Mouse (Mus musculus) layer of hippocampus, postnatal 14 days (tissue): ENCODE measurements around the gene Olfr986. TPM values are rescaled to one million over a fixed set of nuclear protein-coding genes. Genes with fewer than 3 reads are reported as not detected.

Experiments
- DNase-seq, 2 experiments: peaks; one replicate each; pipeline ENCODE4 v3.0.0; 2021 to 2022; ENCODE audit warnings: low spot score in 2 of 2, mixed read lengths in 1 of 2
- total RNA-seq, 2 experiments: library from RNA; stranded (reverse); gene quantifications; 2 replicates each; pipeline ENCODE4 v1.2.3; 2021

Gene Olfr986
- total RNA-seq, 2 experiments from 2014 or later: 0.12 TPM; not detected in 1

- DNase-seq: no peak
Measured at GRCm38 (mm10) chr9:40234233-40235072, 53.7 kb downstream of the Olfr986 start.

GRCm38 (mm10) chr9:40235220-40235619 is 54.5 kb downstream of the Olfr986 start:
- DNase-seq: no peak

Other genes starting within 250 kb of the Olfr986 start
- gene Olfr974, start 243.4 kb upstream of the Olfr986 start, total RNA-seq: not detected
- not detected for gene Olfr975, start 228.9 kb upstream of the Olfr986 start, total RNA-seq
- not detected for gene Olfr976, start 219.8 kb upstream of the Olfr986 start, total RNA-seq
- gene Olfr978, start 188.8 kb upstream of the Olfr986 start, total RNA-seq: not detected
- gene Olfr979, start 177.5 kb upstream of the Olfr986 start, total RNA-seq: not detected
- gene Olfr980, start 171.3 kb upstream of the Olfr986 start, total RNA-seq: not detected
- not detected for gene Olfr981, start 159.5 kb upstream of the Olfr986 start, total RNA-seq
- gene Olfr982, start 107.1 kb upstream of the Olfr986 start, total RNA-seq: not detected
- gene Olfr983, start 87.3 kb upstream of the Olfr986 start, total RNA-seq: not detected
- gene Olfr984, start 66.7 kb upstream of the Olfr986 start, total RNA-seq: under 1 TPM in 1 of 2 experiments, not detected in 1; 0.07 TPM
- not detected for gene Olfr985, start 50.7 kb upstream of the Olfr986 start, total RNA-seq
- gene Tmem225, start 32.8 kb upstream of the Olfr986 start, total RNA-seq: not detected
- 1 to 10 TPM; 3.3 to 3.5 TPM for gene Zfp202, start 11.4 kb downstream of the Olfr986 start, total RNA-seq
- gene Scn3b, start 88.3 kb downstream of the Olfr986 start, total RNA-seq: 100 to 1,000 TPM; 230 to 234 TPM